Mouse (Mus musculus) lung, postnatal 14 days (tissue): ENCODE data around the gene Unc5c.

Experiments
- DNase-seq: peaks from one replicate; pipeline ENCODE4 v3.0.0; 2021

Unc5c gene

DNA sequence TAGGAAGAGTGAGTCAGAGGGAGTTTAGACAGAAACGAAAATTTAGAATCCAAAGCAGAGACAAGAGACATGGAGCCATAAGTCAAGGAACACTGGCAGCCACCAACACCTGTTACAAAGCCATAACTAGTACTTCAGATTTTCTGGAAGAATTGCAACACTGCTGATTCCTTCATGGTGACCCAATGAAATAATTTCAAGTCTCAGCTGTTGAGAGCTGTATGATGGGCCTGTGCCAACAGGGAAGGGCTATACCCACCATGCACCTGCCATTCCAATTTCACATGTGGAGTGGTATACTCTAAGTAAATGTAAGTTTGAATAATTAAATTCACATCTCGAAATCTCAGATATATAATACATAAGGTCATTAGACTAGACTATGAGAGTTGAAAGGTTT is 259.5 kb downstream of the Unc5c start:
- DNase-seq: no peak

- no peak for DNase-seq
These were observed 260.4 kb downstream of the Unc5c start for GRCm38 (mm10) chr3:141725432-141725831.

DNA sequence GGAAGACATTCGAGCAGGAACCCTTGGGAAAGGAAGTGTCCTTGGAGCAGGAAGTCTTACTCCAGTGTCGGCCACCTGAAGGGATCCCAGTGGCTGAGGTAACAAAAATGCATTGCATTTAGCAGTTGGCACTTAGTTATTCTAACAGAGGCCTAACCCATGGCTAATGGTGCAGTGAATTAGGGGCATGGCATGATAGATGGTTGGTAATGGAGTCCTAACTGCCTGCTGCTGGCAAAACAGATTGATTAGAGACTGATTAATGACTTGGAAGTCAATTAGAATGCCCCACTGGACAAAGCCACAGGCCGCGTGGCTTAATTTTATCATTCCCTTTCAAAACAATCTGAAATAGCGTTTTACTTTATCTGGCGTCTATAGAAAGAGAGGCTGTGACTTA is 268.8 kb downstream of the Unc5c start:
- no peak for DNase-seq

DNA sequence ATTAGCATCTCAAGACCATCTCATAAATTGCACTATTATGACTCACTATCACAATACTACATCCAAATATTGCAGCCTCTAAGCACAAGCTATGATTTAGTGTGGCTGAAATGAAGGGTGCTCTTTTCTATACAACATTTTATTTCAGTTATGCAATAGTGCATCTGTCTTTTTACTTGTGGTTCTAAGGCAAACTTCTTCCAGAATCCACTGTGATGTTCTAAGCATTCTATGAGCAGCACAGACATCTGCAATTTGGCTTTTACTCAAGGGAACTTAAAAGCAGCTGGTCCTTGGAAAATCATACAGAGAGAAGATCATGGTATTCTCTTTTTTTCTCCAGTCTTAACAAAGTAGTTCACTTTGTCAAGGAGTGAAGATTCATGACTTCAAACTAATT is 270.3 kb downstream of the Unc5c start:
- DNase-seq: no peak

DNA sequence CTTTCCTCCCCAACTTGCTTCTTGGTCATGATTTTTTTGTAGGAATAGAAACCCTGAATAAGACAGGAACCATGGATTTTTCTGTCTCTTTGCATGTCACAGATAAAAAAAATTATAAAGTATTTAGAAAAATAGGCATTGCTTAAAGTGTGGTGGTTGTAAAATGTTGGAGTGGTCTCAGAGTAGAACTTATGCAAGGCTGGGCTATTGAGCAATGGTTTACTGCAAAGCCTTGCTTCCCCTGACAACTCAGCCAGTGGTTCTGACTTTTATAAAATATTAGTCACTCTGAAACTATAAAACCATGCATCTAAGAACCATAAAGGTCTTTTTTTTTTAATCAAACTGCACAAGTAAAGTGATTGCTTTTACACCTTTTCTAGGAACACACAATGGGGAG is 280.3 kb downstream of the Unc5c start:
- DNase-seq: no peak

- no peak for DNase-seq
These were observed 283.8 kb downstream of the Unc5c start for GRCm38 (mm10) chr3:141748694-141749381.

GRCm38 (mm10) chr3:141752172-141752571 is 287.2 kb downstream of the Unc5c start:
- no peak for DNase-seq

DNA sequence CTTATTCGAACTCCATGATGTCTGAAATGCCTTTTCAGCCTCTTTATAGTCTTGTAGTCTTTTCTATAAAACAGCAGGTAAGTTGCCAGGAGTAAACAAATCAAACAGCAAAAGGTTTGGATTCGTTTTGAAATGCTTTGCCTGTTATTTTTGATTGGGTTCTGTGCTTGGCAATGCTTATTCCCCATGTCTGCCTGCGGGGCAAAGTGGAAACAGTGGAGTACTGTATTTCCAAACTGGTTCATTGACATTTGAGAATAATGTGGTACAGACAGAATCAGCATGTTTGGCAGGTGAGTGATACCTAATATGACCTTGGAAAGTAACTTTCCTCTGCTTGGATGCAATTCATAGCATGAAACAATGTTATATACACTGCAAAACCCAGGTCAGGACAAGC is 292.2 kb downstream of the Unc5c start:
- DNase-seq: no peak

DNA sequence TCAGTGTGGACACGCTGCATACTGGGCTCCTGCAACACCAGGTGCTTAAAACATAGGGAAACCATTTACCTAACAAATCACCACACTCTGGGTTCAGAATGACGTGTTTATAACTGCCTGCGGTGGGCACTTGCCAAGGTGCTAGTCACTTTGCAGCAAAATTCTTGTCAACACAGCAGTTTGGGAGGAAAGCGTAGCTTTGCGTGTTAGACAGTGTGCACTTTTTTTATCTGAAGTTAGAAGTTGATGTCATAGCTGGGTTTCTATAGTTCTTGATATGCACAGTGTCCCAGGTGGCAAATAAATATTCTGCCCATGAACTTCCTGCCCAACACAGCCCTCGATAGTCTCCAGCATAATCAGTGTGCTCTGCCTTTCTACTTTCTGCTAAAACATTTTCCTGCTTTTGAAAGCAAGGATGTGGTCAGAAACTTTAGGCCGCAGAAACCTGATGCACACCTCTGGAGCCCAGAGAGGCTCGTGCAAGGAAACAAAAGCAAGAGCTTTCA is 313.4 kb downstream of the Unc5c start:
- no peak for DNase-seq

- DNase-seq: no peak
These were observed 314.2 kb downstream of the Unc5c start for GRCm38 (mm10) chr3:141779186-141779585.

DNA sequence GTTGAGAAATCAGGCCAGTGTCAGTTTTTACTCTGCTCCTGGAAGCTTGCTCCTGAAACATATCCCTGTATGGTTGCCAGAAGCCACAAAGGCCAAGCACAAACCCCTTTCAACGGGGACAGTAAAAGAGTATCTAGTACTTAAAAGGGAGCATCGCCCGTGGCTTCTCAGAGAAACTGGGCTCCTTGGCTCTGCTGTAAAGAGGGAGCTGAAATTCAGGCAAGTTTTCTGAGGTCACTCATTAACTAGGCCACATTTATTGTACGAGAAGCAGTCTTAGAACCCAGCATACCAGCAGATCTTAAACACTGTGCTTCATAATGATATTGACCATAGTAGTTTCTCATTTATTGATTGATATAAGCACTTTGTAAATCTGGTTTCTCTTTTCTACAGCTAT is 317.5 kb downstream of the Unc5c start:
- no peak for DNase-seq

- DNase-seq: no peak
These were observed 326.2 kb downstream of the Unc5c start for GRCm38 (mm10) chr3:141791026-141791780.

DNA sequence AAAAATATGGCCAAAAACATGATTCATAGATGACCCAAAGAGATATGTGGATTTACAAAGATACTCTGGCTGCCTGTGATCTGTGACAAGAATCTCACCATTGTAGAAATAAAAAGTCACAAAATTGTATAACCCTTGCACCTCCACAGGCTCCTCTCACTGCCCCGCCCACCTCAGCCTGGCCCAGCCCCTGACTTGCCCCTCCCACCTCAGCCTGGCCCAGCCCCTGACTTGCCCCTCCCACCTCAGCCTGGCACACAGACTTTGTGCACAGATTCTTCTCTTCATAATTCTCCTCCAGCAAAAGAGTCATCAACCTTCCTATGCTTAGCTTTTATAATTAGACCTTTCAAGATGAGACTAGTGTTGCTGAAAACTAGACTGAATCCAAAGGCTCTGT is 327.1 kb downstream of the Unc5c start:
- no peak for DNase-seq

DNA sequence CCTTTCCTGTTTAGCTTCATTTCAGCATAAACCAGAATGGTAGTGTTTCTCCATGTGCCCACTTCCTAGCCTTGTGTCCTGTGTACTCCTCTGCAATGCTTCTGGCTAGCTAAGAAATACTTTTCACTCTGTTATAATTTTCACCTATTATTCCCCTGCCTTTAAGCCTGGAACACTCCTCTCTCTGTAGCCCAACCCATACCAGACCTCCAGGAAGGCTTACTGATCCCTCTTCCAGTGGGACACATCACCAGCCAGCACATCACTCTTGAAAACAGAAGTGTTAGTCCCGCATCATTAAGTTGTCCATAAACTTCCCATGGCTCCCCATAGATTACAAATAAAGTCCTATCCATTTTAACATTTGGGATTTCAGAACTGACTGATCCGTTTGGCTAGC is 328.7 kb downstream of the Unc5c start:
- no peak for DNase-seq

GRCm38 (mm10) chr3:141794371-141794770 is 329.4 kb downstream of the Unc5c start:
- DNase-seq: no peak

GRCm38 (mm10) chr3:141797372-141797771 is 332.4 kb downstream of the Unc5c start:
- no peak for DNase-seq

GRCm38 (mm10) chr3:141797789-141798188 is 332.8 kb downstream of the Unc5c start:
- peak; percentile 28 for DNase-seq

DNA sequence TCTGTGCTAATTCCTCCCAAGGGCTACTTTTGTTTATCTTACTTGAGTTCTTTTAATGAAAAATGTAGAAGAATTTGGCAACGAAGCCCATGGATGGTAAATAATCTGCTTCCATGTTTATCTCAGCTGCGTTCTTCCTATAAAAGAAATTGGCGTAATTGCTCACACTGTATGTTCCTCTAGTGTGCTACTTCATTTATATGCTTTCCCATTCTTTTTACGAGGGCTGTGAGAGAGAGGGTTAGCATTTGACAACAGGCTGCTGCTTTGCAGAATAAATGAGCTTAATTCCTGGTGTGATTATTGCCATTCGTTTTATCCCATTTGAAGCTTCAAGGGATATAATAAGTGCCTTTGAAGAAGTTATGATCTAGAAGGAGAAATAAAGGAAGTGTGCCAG is 339.1 kb downstream of the Unc5c start:
- DNase-seq: no peak

DNA sequence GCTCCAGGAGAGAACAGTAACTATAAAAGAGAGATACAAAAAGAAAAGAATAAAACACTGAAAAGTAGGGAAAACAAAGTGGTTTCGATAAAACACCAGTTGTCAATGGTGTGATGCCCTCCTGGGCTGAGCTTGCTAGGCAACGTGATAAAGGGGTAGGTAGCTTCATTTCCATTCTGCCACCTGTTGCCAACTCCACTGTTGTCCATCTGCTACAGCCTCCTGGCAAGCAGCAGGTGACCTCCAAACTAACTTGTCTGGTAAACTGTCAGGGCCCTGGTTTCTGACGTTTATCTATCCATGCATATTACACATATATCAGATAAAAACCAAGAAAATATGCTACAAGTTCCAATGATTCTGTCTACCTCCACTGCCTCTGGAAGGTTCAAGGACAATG is 344.6 kb downstream of the Unc5c start:
- DNase-seq: no peak

DNA sequence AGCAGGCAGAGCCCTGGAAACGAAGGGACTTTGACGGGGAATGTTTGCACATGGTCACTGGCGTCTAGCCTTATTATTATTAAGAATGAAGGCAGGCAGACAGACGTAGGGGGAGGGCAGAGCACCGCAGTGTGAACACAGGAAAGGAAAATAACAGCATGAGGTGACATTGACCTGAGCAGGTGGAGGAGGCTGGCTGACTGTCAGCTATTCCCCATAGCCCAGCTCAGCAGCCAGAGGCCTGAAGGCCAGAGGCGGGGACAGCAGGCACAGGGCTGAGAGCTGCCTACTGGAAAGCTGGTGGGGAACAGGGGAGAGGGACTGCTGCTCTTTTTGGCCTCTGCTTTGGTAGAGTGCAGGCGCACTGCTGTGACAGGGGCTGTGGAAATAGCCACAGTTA is 345.9 kb downstream of the Unc5c start:
- no peak for DNase-seq

DNA sequence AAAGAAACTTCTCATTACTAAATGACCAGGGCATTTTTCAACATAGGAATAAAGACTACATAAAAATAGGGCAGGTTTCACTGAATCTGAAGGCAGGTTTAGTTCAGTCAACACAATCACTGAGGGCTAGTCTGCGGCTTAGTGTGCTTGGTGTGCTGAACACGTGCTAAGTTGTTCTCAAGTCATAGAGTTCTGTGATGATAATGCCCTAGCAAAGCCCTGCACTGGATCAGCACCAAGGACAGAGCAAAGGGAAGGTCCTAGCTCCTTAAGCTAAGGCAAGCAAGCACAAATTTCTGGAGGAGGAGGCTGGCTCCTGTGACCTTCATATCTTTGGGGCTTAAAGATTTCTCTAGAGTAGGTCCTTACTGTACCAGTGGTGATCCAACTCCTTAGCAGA is 346.3 kb downstream of the Unc5c start:
- peak; percentile 53 for DNase-seq

- DNase-seq: no peak
These were observed 349.8 kb downstream of the Unc5c start for GRCm38 (mm10) chr3:141814776-141815175.

- no peak for DNase-seq
These were observed 353.7 kb downstream of the Unc5c start for GRCm38 (mm10) chr3:141818615-141819312.
